Mouse (Mus musculus): ENCODE results near the gene Tmem120b. TPM values are rescaled to one million over a fixed set of nuclear protein-coding genes. Genes with fewer than 3 reads are reported as not detected.

The Tmem120b gene
- total RNA-seq, 2 experiments from 2014 or later = 22.2 to 68.8 TPM

DNA sequence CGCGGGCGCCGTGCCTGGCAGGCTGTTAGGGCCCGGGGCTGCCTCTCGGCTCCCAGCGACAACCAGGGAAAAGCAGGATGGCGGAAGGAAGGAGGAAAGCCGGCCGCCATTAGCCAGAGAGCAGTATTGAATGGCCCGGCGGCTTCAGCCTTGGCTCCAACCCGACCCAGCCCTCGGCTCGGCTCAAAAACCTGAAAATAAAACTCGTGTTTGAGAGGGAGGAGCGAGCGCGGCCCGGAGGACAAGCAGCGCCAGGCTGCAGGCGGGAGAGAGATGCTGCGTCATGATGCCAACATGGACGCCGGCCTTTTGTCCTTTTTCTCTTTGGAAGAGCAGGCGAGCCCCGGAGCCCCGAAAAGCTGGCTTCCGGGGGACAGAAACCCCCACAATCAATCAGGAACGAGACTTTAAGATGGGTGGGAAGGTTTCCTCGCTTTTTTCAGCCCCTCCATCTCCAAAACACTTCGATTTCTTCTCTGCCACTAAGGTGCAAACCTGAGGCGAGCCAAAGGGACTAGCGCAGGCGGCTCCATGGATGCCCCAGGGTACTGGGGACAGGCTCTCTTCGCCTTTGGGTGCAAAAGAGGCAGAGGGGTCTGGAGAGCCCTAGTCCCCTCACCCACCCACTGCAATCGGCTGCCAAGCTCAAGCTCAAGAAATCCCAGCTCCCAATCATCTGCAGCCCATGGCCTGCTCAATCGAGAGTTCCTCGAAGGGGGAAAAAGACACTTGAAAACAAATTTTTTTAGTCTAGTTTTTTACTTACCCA, 70.9 kb downstream of the Tmem120b start:
- peak; percentile 81 to 82 for DNase-seq (ENCODE audit: low spot score in 2 of 2)

DNA sequence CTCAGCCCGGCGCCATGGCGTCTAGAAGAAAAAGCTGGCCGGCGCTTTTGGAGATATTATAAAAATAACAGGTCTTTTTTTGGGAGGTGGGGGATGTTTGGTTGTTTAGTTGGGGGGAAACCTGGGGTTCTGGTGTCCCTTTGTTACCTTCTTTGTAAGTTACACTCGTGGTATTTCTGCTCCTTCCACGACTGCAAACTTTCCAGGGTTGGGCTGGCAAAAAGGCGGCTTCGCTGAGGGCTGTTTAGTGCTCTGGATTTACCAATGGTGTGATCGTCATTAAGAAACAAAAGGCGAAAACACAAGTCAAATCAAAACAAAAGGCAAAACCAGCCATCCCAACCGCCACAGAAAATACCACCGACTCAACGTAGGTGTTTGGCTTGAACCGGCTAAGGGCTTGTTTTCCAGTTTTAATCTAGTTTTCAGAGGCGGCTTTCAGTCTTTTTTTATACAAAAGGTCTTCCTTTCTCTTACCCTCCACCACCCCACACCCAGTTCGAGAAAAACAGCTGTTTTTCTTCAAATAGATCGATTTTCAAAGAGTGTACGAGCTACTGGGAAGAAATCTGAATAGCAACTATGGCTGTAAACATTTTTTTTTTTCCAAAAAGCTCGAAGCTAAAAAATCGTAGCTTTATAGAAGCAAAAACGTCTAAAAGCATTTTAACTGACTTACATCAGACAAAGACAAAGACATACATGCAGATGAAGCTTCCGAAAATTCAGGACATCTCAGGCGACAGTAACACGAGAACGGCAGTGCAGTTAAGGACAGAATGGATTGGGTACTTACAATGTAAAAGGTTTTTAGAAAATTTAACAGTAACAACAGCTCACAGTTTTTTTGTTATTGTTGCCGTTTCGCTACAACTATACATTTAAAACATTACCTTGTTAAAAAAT, 71.8 kb downstream of the Tmem120b start:
- DNase-seq (ENCODE audit: low spot score in 2 of 2) = peak; percentile 35 to 44

DNA sequence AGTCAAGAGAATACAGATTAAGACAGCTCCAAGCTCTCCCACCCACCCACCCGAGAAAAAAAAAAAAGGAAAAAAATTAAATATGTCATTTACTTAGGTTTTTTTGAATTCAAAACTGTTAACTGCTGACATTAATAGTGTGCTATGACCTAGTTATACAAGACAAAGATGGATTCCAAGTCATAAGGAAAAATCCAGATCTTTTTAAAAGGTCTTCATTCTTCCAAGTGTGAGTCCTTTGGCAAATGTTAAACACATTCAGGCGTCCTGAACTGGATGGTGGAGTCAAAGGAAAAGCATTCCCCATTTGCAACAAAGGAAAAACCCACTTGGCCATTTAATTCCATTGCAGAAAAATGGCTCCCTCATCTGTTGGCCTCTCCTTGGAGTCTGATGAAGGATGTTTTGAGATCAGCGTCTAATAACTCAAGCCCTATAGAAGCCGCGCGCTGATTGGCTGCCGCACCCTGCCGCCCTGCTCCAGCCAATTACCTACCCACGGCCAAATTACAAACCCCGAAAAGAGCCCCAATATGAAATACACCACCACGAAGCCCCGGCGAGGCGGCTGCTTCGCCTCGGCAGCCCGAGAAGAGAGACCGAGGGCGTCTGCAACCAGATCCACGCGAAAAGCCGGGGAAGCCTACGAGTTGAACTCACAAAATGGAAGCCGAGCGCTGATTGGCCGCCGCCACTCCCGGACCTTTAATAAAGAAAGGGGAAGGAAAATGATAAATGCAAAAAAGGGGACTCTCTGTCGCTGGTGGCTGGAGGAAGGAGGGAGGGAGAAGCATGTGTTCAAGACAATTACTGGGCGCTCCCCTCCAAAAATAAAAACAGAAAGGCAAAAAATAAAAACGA, 72.7 kb downstream of the Tmem120b start:
- peak; percentile 87 to 91 for DNase-seq (ENCODE audit: low spot score in 2 of 2)

DNA sequence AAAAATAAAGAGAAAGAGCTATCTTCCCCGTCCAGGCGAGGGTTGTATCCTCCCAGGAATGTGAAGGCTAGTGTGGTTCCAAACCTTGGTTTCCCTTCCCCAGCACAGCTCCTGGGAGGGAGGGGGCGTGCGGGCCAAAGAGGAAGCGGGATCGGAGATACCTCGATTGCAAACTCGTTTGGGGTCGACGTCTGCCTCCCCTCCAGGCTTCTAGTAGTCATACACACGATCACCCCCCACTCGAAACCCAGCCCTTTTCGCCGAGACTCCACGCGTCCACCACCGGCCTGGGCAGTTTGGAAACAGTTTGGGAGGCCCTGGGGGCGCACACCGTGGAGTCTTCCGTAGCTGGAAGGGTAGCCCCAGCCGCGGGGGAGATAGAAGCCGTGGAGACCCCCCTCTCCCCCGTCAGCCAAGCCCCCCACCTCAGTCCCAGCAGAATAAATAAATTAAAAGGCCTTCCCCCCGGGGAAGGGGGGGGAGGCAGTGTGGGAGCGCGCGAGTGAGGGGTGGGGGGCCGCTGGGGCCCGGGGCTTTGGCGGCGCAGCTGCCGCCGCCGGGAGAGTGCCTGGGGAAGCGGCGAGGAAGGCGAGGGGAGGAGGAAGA, 73.4 kb downstream of the Tmem120b start:
- peak; percentile 62 to 65 for DNase-seq (ENCODE audit: low spot score in 2 of 2)

DNA sequence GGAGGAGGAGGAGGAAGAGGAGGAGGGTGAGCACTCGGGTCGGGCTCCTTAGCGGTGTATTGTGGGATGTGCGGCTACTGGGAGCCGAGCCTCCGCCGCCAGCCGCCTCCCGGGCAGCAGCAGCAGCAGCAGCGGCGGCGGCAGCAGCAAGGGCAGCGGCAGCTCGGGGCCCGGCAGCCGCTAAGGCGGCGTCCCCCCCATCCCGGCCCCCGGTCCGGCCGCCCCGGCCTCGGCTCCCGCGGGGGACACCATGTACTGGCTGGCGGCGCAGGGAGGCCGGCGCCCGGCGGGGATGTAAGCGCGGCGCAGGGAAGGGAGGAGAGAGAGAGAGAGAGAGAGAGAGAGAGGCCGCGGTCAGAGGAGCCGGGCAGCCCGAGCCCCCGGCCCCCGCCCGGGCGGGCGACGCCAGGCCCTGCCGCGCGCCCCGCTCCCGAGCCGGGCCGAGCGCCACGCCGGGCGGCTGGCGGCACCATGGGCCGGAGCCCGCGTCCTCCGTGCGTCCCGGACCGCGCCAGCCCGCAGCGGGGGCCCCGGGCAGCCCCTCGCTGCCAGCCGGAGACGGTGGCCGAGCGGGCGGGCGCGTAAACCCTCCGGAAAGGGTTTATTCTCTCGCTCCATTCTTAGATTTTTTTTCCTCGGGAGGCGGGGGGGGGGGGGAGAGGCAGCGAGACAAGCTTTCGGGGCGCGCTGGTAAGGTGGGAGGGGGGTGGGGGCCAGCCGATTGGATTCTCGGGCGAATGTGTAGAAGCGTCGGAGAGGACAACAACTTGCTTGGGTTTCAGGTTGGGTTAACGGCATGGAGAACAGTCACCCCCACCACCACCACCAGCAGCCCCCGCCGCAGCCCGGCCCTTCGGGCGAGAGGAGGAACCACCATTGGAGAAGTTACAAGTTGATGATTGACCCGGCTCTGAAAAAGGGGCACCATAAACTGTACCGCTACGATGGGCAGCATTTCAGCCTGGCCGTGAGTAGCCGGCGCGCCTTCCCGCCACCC, 74.2 kb downstream of the Tmem120b start, which contains the start of gene Setd1b:
Gene Setd1b, plus strand, starts transcription at position 33 of the 997 bp plus-strand sequence.
- DNase-seq (ENCODE audit: low spot score in 2 of 2) = peak; percentile 50 to 66

DNA sequence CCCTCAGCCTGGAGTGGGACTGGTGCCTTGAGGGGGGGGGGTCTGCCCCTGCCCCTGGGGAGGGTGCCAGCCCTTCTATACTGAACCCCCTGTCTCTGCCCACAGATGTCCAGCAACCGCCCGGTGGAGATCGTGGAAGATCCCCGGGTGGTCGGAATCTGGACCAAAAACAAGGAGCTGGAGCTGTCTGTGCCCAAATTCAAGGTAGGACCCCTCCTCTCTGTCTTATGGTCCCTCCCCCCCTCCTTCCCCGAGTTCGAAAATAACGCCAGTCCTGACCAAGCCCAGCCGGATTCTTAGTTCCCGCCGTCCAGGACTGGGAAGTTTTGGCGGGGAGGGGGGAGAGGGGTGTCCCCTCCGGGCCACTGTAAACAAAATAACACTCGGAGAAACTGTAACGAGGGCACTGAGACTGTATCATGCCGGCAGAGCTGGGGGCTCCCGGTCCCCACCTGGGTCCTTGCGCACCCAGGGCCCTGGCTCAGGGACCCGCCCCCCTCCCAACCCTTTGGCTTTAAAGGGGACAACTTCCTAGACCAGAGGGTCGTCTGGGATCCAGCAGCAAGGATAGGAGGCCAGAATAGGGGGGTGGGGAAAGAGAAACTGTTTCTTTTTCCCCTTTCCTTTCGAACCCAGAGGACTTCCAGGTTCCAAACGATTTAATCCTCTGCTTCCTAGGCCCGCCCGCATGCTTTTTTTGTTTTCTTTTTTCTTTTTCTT, 75.2 kb downstream of the Tmem120b start:
- peak in 1 of 2 experiments; percentile 30 for DNase-seq (ENCODE audit: low spot score in 2 of 2)

DNA sequence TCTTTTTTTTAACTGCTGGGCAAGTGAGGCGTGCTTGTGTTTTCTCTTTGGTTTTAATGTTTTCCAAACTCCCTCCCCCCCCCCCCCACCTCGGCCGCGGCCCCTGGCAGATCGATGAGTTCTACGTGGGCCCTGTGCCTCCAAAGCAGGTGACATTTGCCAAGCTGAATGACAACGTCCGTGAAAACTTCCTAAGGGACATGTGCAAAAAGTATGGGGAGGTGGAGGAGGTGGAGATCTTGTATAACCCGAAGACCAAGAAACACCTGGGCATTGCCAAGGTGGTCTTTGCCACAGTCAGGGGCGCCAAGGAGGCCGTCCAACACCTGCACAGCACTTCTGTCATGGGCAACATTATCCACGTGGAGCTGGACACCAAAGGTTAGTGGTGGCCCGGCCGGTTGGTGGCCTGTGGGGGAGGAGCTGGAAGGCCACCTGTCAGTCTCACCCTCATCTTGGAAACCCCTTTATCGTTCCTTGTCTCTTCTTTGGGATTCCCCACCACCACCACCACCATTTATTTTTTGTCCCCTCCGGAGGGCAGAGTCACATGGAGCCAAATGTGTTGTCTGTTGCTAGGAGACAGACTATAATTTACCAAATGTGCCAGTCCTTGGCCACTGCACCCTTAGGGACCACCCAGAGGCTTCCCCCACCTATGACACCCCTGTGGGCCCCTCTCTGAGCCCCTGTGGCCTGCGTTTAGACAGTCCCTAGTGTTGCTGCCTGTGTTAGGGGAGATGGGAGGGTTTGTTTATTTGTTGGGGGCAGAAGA, 75.9 kb downstream of the Tmem120b start:
- DNase-seq (ENCODE audit: low spot score in 2 of 2) = no peak

DNA sequence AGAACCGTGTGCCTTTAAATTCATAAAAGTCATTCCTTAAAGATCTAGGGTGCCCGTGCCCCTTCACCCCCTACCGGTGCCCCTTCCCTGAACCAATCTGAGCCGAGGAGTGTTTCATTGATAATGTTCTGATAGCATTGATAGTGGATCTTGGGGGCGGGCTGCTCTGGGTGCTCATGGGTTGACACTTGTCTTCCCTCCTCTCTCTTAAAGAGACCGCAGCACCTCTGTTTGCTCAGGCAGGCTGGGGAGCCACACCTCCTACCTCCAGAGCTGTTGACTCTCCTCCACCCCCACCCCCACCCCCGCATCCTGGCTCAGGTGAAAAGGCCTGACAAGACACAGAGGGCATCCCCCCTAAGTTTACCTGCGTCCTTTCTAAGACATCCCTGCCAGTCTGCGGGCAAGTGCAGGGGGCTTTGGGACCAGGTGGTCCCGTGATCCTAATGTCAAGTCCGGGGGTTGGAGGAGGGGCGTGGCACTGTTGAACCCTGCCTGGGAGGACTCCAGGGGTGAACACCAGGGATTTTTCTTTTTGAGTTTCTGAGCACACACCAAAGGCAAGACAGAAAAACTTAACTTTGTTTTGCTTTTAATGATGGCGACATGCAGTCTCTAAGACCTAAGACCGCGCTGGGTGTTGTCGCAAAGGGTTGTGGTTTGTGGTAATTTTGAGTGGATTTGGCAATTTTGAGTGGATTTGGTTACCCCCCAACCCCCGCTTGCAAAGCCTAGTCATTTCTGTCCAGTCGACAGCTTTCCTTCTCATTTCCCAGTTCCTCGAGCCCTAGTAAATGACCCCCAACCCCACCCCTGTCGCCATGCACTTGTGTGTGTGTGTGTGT, 76.8 kb downstream of the Tmem120b start:
- no peak for DNase-seq (ENCODE audit: low spot score in 2 of 2)

DNA sequence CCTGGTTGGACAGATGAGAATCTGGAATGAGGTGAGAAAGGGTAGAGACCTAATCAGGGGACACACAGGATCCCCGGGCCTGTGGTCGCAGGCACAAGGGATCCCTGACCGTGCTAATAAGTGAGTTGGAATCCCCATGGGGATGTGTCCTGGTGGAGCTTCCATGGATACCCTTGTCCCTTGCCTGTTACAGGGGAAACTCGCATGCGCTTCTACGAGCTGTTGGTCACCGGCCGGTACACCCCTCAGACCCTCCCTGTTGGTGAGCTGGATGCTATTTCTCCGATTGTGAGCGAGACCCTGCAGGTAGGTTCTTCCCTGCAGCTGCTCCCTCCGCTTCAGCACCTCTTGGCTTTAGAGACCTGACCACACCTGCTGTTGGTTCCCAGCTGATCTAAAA, 78.1 kb downstream of the Tmem120b start:
- no peak for DNase-seq (ENCODE audit: low spot score in 2 of 2)

DNA sequence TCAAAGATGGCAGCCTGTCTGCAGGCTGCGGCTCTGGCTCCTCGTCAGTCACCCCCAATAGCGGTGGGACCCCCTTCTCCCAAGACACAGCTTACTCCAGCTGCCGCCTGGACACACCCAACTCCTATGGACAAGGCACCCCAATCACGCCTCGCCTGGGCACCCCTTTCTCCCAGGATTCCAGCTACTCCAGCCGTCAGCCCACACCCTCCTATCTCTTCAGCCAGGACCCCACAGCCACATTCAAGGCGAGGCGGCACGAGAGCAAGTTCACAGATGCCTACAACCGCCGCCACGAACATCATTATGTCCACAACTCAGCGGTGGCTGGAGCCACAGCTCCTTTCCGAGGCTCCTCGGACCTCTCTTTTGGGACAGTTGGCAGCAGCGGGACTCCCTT, 79.4 kb downstream of the Tmem120b start:
- no peak for DNase-seq (ENCODE audit: low spot score in 2 of 2)

DNA sequence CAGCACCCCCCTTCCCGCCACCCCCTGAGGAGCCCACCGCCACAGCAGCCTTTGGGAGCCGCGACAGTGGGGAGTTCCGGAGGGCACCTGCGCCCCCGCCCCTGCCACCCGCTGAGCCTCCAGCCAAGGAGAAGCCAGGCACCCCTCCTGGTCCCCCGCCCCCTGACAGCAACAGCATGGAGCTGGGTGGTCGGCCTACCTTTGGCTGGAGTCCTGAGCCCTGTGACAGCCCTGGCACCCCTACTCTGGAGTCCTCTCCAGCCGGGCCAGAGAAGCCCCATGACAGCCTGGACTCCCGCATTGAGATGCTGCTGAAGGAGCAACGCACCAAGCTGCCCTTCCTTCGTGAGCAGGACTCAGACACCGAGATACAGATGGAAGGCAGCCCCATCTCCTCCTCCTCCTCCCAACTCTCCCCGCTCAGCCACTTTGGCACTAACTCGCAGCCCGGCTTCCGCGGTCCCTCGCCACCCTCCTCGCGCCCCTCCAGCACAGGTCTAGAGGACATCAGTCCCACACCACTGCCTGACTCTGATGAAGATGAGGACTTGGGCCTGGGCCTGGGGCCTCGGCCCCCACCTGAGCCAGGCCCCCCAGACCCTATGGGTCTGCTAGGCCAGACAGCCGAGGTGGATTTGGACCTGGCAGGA, 80.0 kb downstream of the Tmem120b start:
- DNase-seq (ENCODE audit: low spot score in 2 of 2) = no peak

DNA sequence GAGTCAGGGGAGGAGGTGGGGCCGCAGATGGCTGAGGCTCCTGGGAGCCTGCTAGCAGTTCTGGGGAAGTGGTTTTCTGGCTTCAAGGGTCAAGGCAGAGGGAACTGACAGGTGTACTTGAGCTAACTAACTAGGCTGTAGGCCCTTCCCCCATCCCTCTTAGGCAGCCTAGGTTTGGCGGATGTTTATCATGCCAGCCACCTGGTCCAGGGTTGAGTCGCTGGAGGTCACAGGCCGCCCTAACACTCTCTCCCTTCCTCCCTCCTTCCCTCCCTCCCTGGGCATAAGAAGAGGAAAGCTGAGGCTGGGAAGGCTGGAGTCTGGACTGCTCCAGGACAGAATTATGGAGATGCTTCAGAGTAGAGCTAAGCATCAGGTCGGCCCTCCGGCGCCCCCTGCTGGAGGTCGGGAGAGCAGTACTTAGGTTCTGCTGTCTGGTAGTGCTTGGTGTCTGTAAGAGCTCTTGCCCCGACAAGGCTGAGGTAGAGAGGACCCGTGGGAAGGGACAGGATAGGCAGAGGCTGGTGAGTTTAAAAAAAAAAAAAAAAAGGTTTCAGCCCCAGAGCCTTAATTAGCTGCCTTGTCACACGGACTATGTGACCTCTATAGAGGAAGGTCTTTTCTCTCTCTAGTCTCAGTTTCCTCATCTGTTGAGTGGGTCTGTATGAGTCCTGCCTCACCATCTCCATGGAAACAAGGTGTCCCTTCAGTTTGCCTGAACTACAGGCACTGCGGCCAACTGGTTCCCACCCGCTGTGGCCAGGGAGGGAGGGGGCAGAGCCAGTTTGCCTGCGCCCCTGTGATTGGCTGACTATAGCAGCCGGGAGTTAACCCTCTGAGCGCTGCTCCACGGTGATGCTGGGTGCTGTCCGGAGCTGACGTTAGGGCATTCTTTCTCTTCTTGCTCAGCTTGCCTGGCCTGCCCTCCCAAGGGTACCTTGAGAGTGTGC, 81.5 kb downstream of the Tmem120b start:
- DNase-seq (ENCODE audit: low spot score in 2 of 2) = peak; percentile 93 to 94

DNA sequence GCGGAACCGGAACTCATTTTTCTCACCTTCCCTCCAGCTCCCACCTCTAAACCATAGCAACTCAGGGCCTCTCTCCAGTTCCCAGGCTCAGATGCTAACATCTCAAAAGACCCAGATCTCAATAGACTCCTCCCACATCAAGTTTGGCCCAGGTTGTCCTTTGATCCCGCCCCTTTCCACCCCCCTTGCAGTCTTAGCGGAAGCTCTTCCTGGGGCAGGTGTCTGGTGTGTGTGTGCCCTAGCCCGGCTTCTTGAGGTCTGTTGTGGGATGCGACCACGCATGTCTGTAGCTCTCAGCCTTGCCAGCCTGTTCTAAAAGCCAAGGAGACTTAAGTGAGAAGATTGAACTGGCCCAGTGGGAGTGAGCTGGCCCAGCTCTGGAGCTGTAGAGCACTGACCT, 82.4 kb downstream of the Tmem120b start:
- no peak for DNase-seq (ENCODE audit: low spot score in 2 of 2)

DNA sequence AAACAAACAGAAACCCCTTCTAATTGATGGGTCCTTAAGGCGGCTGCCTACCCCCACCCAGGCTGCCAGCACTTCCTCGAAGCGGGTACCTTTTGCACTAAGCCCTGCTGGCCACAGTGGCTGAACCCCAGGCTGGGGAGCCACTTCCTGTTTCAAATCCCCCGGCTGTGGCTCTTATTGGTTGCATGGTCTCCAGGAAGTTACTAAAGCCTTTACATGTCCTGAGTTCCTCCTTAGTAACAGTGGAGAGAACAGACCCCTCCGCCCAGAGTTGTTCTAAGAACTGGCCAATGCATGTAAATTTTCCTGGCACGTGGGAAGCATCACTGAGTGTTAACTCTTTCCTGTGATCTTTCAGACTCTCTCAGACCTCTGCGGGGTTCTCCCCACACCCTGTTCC, 82.9 kb downstream of the Tmem120b start:
- DNase-seq (ENCODE audit: low spot score in 2 of 2) = no peak

DNA sequence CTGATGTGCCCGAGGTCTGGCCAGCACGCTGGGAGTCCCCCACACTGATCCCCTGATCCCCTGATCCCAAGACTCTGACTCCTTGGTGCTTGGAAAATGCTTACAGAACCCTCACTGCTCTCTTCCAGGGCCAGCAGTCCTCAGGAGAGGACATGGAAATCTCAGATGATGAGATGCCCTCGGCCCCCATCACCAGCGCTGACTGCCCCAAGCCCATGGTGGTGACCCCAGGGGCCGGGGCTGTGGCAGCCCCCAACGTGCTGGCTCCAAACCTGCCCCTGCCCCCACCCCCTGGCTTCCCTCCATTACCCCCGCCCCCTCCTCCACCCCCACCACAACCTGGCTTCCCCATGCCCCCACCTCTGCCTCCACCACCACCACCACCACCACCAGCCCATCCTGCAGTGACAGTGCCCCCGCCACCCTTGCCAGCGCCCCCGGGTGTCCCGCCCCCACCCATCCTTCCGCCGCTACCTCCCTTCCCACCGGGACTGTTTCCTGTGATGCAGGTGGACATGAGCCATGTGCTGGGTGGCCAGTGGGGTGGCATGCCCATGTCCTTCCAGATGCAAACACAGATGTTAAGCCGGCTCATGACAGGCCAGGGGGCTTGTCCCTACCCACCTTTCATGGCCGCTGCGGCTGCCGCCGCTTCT, 83.6 kb downstream of the Tmem120b start:
- DNase-seq (ENCODE audit: low spot score in 2 of 2) = no peak

All from adrenal gland, adult 18-20 months (tissue).